Mouse (Mus musculus) lung, adult 18-20 months (tissue): ENCODE results near the gene Psmc3.

ENCODE experiments used
- DNase-seq, 2 experiments: peaks; one replicate each; pipeline ENCODE4 v3.0.0; 2022; ENCODE audit warnings: mixed read lengths in 2 of 2

Gene Psmc3

DNA sequence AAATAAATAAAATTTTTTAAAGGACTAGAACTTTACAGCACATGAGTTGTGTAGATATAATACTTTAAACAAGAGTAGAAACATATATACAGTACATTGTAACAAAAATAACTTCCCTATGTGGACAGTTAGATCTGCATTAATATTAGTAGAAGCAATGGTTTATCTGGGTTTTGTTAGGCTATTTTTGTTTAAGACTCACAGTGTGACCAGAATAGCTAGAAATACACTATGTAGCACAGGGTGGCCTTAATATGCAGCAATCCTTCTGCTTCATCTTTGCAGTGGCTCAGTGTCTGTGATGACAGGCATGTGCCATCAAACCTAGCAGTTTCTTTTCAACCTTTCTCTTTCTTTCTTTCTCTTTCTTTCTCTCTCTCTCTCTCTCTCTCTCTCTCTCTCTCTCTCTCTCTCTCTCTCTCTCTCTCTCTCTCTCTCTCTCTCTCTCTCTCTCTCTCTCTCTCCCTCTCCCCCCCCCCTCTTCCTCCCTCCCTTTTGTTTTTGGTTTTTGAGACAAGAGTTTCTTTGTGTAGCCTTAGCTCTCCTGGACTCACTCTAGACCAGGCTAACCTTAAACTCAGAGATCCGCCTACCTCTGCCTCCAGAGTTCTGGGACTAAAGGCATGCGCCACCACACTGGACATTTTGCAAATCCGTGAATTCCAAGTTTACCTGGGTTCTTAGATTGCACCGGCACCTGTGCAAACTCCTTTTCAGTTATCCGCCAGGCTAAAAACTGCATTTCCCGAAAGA lies 452 bp upstream of the Psmc3 start:
- no peak for DNase-seq

DNA sequence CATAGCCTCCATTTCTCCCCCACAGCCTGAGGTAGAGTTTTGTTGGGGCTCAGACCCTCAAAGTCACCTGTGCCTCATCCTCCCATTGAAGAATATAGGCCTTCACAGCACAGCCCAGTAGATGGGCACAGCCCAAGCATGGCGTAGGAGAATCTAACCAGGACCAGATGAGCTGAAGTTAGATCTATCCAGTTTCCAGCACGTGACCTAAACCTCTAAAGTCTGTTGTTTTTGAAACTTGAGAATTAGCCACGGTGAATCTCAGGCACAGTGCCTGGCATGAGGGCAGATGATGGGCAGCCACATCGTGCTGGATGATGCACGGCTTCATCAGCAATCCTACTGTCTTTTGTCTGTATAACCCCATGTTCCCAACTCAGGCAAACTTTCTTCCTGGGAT lies 4.6 kb downstream of the Psmc3 start:
- no peak for DNase-seq

DNA sequence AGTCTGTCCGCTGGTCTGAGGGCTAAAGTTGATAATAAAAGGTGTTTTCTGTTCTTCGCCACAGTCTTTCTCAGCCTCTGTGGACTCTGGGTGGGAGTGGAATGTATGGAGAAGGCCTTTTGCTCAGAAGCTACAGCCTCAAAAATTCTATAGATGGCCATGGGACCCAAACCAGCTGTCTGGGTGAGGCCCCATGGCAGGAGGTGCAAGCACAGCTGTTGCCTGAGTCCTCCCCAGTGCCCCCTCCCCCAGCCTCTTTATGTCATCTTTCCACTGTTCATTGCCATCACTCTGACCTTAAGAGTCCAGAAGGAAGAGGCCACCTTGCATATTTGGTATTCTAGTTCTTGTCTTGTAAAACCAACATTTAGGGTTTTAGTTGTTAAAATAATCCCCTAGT lies 5.6 kb downstream of the Psmc3 start:
- DNase-seq = no peak

GRCm38 (mm10) chr2:91060544-91061355 lies 6.9 kb downstream of the Psmc3 start:
- no peak for DNase-seq

- peak; percentile 48 to 49 for DNase-seq
Observed at GRCm38 (mm10) chr2:91061849-91062481, 8.2 kb downstream of the Psmc3 start.

GRCm38 (mm10) chr2:91062779-91063606 lies 9.2 kb downstream of the Psmc3 start:
- DNase-seq = no peak

- DNase-seq = no peak
Observed at GRCm38 (mm10) chr2:91064211-91064610, 10.4 kb downstream of the Psmc3 start.

GRCm38 (mm10) chr2:91065544-91065943 lies 11.7 kb downstream of the Psmc3 start:
- DNase-seq = peak in 1 of 2 experiments; percentile 52

GRCm38 (mm10) chr2:91066455-91066854 lies 12.6 kb downstream of the Psmc3 start:
- DNase-seq = no peak

GRCm38 (mm10) chr2:91068162-91068871 lies 14.5 kb downstream of the Psmc3 start:
- DNase-seq = no peak

GRCm38 (mm10) chr2:91068872-91069165 lies 15.0 kb downstream of the Psmc3 start:
- DNase-seq = no peak

DNA sequence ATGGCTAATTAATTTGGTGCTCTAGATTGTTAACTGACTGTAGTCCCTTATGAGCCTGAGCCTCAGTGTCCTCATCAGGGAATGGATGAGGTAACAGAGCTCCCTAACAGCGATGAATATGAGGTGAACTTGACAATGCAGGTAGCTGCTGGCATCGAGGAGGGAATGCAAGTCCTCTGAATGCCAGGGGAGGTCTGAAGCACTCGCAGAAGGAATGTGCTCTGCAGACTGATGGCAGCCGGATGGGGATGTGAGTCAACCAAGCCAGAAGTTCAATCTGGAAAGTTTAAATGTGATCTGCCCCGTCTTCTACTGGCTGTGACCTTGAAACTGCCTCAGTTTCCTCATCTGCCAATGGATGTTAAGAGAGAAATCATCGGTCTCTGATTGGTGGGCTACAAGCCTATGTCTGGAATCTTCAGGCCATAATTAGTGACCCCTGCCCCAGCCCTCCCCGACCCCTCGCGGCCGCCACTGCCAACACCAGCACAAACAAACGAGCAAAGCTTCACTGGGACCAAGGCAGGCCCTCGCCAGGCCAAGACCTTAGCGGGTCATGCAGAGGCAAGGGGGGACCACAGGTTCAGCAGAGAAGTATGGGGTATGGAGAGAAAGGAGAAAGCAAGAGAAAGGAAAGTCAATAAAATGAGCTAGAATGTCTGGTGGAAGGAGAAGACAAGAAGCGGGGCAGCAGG lies 15.6 kb downstream of the Psmc3 start:
- peak in 1 of 2 experiments; percentile 40 for DNase-seq

GRCm38 (mm10) chr2:91070076-91070800 lies 16.4 kb downstream of the Psmc3 start, which contains the start of gene Slc39a13:
Slc39a13 (minus strand) TSS chr2:91070417.
- DNase-seq = peak; percentile 96

- no peak for DNase-seq
Observed at GRCm38 (mm10) chr2:91071059-91071458, 17.2 kb downstream of the Psmc3 start.

GRCm38 (mm10) chr2:91072092-91072491 lies 18.3 kb downstream of the Psmc3 start:
- DNase-seq = no peak

- no peak for DNase-seq
Observed at GRCm38 (mm10) chr2:91077957-91078313, 24.1 kb downstream of the Psmc3 start.

- DNase-seq = no peak
Observed at GRCm38 (mm10) chr2:91078314-91079025, 24.7 kb downstream of the Psmc3 start.

DNA sequence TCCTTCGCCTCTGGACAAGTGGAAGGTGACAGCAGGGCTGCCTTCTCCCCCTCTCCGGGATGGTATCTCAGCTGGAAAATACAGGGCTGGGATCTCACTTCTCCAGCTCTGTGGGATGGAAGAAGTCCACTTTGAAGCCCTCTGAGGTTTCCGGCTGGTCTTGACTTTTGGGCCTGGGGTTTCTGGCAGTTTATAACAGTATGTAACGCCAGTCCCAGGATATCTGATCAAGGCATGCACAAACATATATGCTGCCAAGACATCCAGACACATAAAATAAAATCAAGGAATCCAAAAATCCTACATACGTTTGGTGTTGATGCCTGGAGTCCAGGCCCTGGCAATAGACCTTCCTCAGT lies 25.2 kb downstream of the Psmc3 start:
- no peak for DNase-seq

- peak; percentile 56 to 59 for DNase-seq
Observed at GRCm38 (mm10) chr2:91080784-91081513, 27.1 kb downstream of the Psmc3 start.
